Comparison of ENCODE assay signal across 7 mouse cellular contexts in genomic region chr3:41377826-41378406, GRCm38 (mm10).
DNase-seq lines count a peak whose midpoint lies in the region; ATAC-seq and TF ChIP-seq lines count a peak whose summit lies in the region.

No protein-coding gene starts in this region.

- H3K36me3 ChIP-seq in hindbrain, embryonic 12.5 days, result no peaks in the 10 kb centered on the region
- no peaks in the 10 kb centered on the region for H3K36me3 ChIP-seq in hindbrain, embryonic 11.5 days (ENCODE audit: control insufficient read depth, insufficient read depth, low read length)
- H3K36me3 ChIP-seq in midbrain, postnatal 0 days (ENCODE audit: insufficient read depth, low read length), result no peaks in the 10 kb centered on the region
- no peaks in the 10 kb centered on the region for H3K36me3 ChIP-seq in liver, embryonic 11.5 days (ENCODE audit: control insufficient read depth, insufficient read depth, low read length)

- 77% methylated on average over 5 of the region's 5 CpGs for WGBS in hindbrain, embryonic 12.5 days
- WGBS in hindbrain, embryonic 11.5 days, result 83% methylated on average over 5 of the region's 5 CpGs
- 72% methylated on average over 5 of the region's 5 CpGs for WGBS in midbrain, postnatal 0 days
- WGBS in liver, embryonic 11.5 days, result 76% methylated on average over 5 of the region's 5 CpGs

- H3K4me3 ChIP-seq in hindbrain, embryonic 12.5 days, result no peak overlapping the region
- no peak overlapping the region for H3K4me3 ChIP-seq in hindbrain, embryonic 11.5 days (ENCODE audit: low read depth, low read length)
- no peak overlapping the region for H3K4me3 ChIP-seq in midbrain, postnatal 0 days (ENCODE audit: low read depth, low read length)
- H3K4me3 ChIP-seq in liver, embryonic 11.5 days (ENCODE audit: low read depth, low read length), result no peak overlapping the region

- no peaks in the 10 kb centered on the region for H3K9me3 ChIP-seq in hindbrain, embryonic 12.5 days (replicated peaks)
- no peaks in the 10 kb centered on the region for H3K9me3 ChIP-seq in hindbrain, embryonic 11.5 days (ENCODE audit: control insufficient read depth, low read length)
- H3K9me3 ChIP-seq in midbrain, postnatal 0 days (ENCODE audit: low read length), result no peaks in the 10 kb centered on the region
- H3K9me3 ChIP-seq in liver, embryonic 11.5 days (ENCODE audit: control insufficient read depth, low read length), result no peaks in the 10 kb centered on the region

- H3K4me1 ChIP-seq in hindbrain, embryonic 12.5 days, result peaks cover 4% of the 10 kb centered on the region; the same call in 1 of the 2 replicates
- no peaks in the 10 kb centered on the region for H3K4me1 ChIP-seq in hindbrain, embryonic 11.5 days (replicated peaks; ENCODE audit: control insufficient read depth, insufficient read depth, low read length)
- peaks cover 3% of the 10 kb centered on the region; the same call in 1 of the 2 replicates for H3K4me1 ChIP-seq in midbrain, postnatal 0 days (ENCODE audit: insufficient read depth, low read length)
- no peaks in the 10 kb centered on the region for H3K4me1 ChIP-seq in liver, embryonic 11.5 days (replicated peaks; ENCODE audit: control insufficient read depth, insufficient read depth, low read length)

- CTCF ChIA-PET in Patski (lab: Charles Lee), result interaction anchor here (1.0 to 3.5 kb wide), 8 partner anchors 18 to 196 kb away, joined by 3 to 15 read pairs (median 4); no protein-coding TSS in a partner anchor

- no peak for TF ChIP-seq CTCF in Patski (IDR thresholded peaks at IDR 0.05)
- TF ChIP-seq CTCF in midbrain, postnatal 0 days (IDR thresholded peaks at IDR 0.05), result no peak

- no peak for DNase-seq in hindbrain, embryonic 11.5 days (ENCODE audit: low spot score)
- DNase-seq in Patski (ENCODE audit: low read depth, low spot score), result peak; percentile 86
- peak; percentile 22 to 26 for DNase-seq in frontal cortex, postnatal 36 days (ENCODE audit: low spot score in 2 of 2)
- peak; percentile 36 for DNase-seq in midbrain, postnatal 0 days (ENCODE audit: low spot score)
- no peak for DNase-seq in liver, embryonic 11.5 days (ENCODE audit: low spot score)

- H3K4me2 ChIP-seq in hindbrain, embryonic 12.5 days (replicated peaks), result no peak overlapping the region
- no peak overlapping the region for H3K4me2 ChIP-seq in hindbrain, embryonic 11.5 days (replicated peaks; ENCODE audit: low read depth, low read length)
- H3K4me2 ChIP-seq in midbrain, postnatal 0 days (ENCODE audit: low read depth, low read length, poor library complexity, severe bottlenecking), result no peak overlapping the region
- H3K4me2 ChIP-seq in liver, embryonic 11.5 days, result no peak overlapping the region

- no peak overlapping the region for H3K27ac ChIP-seq in hindbrain, embryonic 12.5 days
- H3K27ac ChIP-seq in hindbrain, embryonic 11.5 days (ENCODE audit: low read depth, low read length), result no peak overlapping the region
- H3K27ac ChIP-seq in midbrain, postnatal 0 days (ENCODE audit: low read depth, low read length), result no peak overlapping the region
- no peak overlapping the region for H3K27ac ChIP-seq in liver, embryonic 11.5 days (ENCODE audit: low read depth, low read length)

- no peaks in the 10 kb centered on the region for H3K27me3 ChIP-seq in hindbrain, embryonic 12.5 days
- H3K27me3 ChIP-seq in hindbrain, embryonic 11.5 days (ENCODE audit: control insufficient read depth, insufficient read depth, low read length), result no peaks in the 10 kb centered on the region
- no peaks in the 10 kb centered on the region for H3K27me3 ChIP-seq in Patski
- no peaks in the 10 kb centered on the region for H3K27me3 ChIP-seq in midbrain, postnatal 0 days (ENCODE audit: insufficient read depth, low read length)
- H3K27me3 ChIP-seq in liver, embryonic 11.5 days (replicated peaks; ENCODE audit: control insufficient read depth, insufficient read depth, low read length), result no peaks in the 10 kb centered on the region

- ATAC-seq in hindbrain, embryonic 12.5 days (ENCODE audit: low FRiP score), result peak; percentile 30; the same call in 1 of the 2 replicates
- no peak for ATAC-seq in hindbrain, embryonic 11.5 days (ENCODE audit: low FRiP score)
- peak; percentile 12 for ATAC-seq in Patski
- no peak for ATAC-seq in midbrain, postnatal 0 days (ENCODE audit: low FRiP score)
- no peak for ATAC-seq in inflammation-experienced regulatory T-cells, adult 6 months
- no peak for ATAC-seq in liver, embryonic 11.5 days (replicated peaks; ENCODE audit: low FRiP score)

- H3K9ac ChIP-seq in hindbrain, embryonic 12.5 days, result no peak overlapping the region
- no peak overlapping the region for H3K9ac ChIP-seq in hindbrain, embryonic 11.5 days (ENCODE audit: low read depth, low read length)
- H3K9ac ChIP-seq in midbrain, postnatal 0 days (replicated peaks; ENCODE audit: low read length, poor library complexity, severe bottlenecking), result no peak overlapping the region
- H3K9ac ChIP-seq in liver, embryonic 11.5 days (ENCODE audit: low read depth, low read length), result no peak overlapping the region

- POLR2A ChIA-PET in Patski (lab: Charles Lee), result interaction anchor here (0.9 to 2.3 kb wide), 2 partner anchors 182 to 188 kb away, joined by 3 to 7 read pairs; no protein-coding TSS in a partner anchor

- in situ Hi-C loops in Patski (cut with MboI; ENCODE audit: low pct_unique_long_range_greater_than_20kb), result loop anchor here (5.0 kb wide), 4 partner anchors 89 to 196 kb away; no protein-coding TSS in a partner anchor

Comparison
In these comparisons a context has a peak if more than half of its experiments do, and no peak if none do; other contexts are left out.
1. ATAC-seq: peak in hindbrain, embryonic 12.5 days (single experiment) and Patski (single experiment); none in hindbrain, embryonic 11.5 days (single experiment), midbrain, postnatal 0 days (single experiment), inflammation-experienced regulatory T-cells, adult 6 months (single experiment) and liver, embryonic 11.5 days (single experiment).
2. DNase-seq: peak in Patski (single experiment), frontal cortex, postnatal 36 days (2 of 2) and midbrain, postnatal 0 days (single experiment); none in hindbrain, embryonic 11.5 days (single experiment) and liver, embryonic 11.5 days (single experiment).